Mouse (Mus musculus) testis, postnatal 14 days (tissue): ENCODE data around the gene Mfsd5.

Source experiments
- DNase-seq: peaks from one replicate; pipeline ENCODE4 v3.0.0; 2021; ENCODE audit warnings: low spot score

Mfsd5 gene

DNA sequence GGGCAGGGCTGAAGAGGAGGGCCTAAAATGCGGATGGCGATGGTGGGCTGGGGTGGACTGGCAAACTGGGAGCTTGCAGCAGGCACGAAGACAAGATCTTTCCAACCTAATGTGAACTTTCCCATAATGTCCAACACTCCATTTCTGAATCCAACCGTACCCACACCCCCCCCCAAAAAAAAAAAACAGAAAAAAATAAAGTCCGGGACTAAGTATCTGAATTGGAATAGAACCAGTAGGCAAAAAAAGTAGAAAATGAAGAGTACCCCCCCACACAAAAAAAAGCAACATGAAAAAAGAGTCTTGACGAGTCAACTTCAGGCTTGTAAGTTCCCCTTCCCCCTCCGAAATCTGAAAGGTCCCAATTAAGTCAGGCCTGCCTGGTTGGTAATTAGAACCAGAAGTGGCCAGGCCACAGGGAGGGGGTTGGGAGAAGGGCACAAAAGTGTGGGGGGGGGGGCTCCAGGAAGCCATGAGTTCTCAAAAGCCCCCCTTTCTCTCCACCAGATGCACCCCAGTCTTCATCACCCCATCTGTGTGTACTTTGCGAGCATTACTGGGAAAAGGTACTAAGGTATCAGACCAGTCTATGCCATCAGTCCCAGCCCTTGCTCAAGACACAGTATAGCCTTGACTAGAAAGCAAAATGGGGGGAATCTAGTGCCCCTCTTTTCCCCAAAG, 31.0 kb upstream of the Mfsd5 start:
- DNase-seq: no peak

DNA sequence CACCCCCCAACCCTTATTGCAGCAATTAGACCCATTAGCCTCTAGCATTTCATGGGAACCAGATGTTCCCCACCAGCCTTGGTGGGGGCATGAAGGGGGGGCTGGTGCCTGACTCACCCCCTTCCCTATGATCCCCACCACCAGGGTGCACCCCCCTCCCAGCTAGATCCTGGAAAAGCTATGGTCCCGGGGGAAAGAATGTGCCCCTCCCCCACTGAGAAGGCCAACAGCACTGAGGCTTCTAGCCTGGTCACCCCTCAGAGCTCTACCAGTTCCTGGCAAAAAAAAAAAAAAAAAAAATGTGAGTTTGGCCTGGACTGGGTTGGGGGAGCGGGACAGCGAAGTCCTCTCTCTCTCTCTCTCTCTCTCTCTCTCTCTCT, 30.5 kb upstream of the Mfsd5 start:
- DNase-seq: no peak

DNA sequence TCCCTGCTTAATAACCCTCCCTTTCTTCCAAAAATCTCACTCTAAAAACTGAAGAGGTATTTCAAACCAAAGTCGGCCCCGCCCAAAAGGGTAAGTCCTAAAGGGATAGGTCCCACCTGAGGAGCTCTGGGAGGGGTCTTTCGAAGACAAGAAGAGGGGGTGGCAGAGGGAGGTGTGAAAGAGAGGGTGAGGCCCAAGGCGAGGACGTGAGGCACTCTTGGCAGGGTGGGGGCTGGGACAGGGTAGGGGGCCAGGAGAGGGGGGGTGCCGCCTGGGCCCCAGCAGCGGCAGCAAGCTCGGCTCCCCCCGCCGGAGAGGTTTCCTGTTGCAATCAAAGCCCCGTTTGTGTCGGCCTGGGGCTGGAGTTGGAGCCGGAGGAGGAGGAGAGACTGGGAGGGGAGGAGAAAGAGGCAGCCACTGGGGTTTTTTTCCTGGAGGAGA, 30.0 kb upstream of the Mfsd5 start:
- DNase-seq: no peak

DNA sequence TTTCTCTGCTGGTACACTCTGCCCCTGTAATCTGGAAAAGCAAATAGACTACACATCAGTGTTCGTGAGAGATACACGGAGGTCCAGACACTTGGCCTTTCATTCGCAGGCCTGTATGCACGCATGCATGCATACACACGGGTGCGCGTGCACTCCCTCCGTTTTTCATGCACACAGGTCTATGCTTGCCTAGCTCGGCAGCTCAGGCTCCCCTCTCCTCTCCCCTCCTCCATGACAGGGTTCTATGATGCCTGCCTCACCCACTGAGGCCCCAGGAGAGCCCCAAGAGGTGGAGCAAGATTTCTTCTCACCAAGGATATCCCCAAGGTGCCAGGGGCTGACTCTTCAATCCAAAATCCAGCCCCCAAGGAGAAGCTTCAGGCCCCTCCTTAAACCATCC, 29.3 kb upstream of the Mfsd5 start:
- DNase-seq: no peak

DNA sequence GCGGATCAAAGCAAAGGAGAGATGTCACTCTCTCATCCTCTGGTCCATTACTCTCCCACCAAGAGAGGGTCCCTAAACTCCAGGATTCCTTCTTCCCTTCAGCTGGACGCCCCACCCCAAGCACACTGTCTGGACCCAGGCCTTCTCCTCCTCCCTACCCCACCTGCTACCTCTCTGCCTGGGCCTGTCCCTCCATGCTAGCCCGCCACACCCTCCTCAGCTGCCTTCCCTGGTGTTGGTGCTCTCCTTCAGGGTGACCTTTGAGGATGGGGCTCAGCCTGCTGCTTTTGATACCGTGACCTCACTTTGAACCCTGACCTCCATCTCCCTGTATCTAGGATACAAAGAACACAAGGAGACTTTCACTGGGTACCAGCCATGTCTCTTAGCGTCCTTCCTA, 28.7 kb upstream of the Mfsd5 start:
- no peak for DNase-seq

DNA sequence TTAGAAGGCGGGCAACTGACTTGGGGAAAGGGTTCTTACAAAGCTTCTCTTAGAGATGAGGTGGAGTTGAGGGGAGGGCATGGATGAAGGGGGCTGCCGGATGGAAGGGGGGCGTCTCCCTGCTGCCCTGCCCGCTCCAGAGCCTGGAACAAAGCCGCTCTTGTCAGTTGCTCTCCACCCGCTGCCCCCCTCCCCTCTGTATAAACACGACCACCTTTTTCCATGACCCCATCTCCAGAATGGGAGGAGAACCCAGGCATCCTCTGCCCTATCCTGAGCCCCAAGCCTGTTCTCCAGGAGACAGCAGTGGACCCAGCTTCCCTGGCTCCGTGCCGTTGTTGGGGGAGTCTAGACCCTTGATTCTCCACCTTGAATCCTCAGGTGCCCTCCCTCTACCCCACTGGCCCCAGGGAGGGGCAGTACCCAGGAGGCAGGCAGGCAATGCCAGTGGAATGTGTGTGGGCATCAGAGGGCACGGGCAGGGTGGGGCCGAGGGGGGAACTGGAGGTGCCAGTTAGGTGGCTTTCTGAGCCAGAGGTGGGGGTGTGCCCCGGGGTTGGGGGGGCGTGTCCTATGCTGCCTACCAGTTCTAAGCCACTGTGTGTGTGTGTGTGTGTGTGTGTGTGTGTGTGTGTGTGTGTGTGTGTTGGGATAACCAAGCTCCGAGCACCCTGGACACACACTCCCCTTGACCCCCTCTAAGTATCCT, 23.6 kb upstream of the Mfsd5 start:
- no peak for DNase-seq

GRCm38 (mm10) chr15:102256431-102257201, 22.6 kb upstream of the Mfsd5 start:
- DNase-seq: no peak

- DNase-seq: no peak
Measured at GRCm38 (mm10) chr15:102257202-102258075, 21.8 kb upstream of the Mfsd5 start, which contains the start of gene Rarg. Gene Rarg (minus strand): TSS chr15:102257517.

GRCm38 (mm10) chr15:102258076-102258470, 21.2 kb upstream of the Mfsd5 start:
- no peak for DNase-seq

- DNase-seq: no peak
Measured at GRCm38 (mm10) chr15:102258581-102259253, 20.5 kb upstream of the Mfsd5 start.

DNA sequence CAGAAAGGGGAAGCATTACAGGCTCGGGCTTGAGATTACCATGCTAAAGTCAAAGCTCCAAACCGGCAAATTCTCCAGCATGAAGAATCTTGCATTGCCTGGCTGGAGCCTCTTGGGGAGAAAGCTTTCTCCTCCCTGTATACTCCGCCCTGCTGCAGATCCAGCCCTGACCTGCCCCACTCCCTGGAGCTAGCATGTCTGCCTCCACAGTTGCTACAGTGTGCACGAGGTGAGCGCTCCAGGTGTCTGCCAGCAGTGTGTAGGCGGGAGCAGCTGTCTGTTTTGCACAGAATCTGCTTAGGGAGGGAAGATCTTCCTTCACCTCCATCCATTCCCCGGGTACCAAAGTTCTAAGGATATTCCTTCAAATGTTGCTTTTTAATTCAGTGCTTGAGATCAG, 16.7 kb upstream of the Mfsd5 start:
- peak; percentile 82 for DNase-seq

DNA sequence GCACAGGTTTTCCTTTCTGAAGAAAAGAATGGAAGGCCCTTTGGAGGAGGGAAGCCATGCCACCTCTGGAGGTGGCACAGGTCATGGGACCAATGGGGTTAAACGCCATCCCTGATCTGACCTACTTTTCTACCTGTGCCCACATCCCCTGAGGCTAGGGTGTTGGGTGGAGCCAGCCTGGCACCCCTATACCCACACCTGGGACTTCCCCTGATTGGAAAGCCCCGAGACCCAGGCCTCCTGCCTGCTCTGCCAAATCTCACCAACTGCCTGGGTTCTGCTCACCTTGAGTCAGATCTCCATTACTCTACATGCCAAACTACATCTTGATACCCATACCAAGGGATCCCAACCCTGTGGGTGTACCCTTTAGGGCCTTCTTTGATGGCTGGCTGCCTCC, 16.2 kb upstream of the Mfsd5 start:
- DNase-seq: no peak

DNA sequence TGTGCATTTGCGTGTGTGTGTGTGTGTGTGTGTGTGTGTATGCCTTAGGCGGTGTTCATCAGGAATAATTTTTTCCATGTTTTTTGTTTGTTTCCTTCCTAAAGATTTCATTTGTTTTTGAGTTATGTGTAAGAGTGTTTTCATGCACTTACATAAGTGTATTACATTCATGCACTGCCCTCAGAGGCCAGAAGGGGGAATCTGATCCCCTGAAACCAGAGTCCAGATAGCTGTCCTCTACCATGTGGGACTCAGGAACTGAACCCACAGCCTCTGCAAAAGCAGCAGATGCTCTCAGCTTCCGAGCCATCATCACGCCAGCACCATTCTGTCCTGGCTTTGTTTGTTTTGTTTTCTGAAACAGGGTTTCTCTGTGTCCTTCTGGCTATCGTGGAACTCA, 13.7 kb upstream of the Mfsd5 start:
- no peak for DNase-seq

DNA sequence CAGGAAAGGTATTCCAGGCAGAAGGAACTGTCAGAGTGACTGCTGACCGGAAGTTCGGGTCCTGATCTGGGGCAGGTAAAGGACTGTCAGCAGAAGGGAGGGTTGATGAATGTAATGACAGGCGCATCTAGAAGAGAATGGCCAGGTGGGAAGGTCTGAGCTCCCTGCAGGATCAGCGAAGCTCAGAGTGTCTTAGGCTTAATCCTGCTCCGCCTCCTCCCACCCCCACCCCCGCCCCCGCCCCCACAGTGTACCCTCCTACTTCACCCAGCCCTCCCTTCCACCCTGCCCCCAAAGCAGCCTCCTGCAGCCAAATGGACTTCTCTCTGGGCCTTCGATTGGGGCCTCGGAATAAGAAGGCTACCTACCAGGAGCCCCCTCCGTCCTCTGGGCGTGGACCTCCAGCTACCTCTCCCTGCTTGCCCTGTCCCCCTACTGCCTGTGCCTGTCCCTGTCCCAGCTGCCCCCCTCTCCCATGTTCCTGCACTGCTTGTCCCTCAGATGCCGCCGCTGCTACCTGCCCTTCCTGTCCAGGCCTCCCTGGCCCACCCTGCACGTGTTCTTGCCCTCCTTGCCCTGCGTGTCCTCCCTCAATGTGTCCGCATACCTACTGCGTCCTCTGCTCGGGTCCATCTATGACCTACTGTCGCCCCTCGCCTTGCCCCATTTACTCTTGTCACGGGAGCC, 8.8 kb upstream of the Mfsd5 start, which contains the start of gene Gm9918:
Gene Gm9918 (plus strand): TSS at position 290 of the 687 bp plus-strand sequence.
- DNase-seq: no peak

DNA sequence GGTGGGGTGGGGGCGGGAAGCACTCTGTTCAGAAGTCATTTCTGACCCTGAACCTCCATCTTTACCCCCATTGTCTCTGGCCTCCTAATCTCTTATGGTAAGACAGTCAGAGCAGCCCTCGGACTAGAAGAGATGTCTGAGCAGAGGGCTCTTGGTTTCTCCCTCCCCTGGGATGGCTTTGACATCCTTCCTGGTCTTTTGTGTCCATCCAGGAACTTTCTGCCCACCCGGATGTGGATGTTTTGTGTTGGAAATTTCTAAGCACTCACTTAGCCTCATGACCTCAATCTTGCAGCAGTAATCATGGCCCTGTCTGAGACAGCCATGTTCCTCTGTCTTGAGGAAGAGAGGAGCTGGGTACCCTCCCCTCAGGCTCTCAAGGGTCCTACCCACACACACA, 7.8 kb upstream of the Mfsd5 start:
- no peak for DNase-seq

DNA sequence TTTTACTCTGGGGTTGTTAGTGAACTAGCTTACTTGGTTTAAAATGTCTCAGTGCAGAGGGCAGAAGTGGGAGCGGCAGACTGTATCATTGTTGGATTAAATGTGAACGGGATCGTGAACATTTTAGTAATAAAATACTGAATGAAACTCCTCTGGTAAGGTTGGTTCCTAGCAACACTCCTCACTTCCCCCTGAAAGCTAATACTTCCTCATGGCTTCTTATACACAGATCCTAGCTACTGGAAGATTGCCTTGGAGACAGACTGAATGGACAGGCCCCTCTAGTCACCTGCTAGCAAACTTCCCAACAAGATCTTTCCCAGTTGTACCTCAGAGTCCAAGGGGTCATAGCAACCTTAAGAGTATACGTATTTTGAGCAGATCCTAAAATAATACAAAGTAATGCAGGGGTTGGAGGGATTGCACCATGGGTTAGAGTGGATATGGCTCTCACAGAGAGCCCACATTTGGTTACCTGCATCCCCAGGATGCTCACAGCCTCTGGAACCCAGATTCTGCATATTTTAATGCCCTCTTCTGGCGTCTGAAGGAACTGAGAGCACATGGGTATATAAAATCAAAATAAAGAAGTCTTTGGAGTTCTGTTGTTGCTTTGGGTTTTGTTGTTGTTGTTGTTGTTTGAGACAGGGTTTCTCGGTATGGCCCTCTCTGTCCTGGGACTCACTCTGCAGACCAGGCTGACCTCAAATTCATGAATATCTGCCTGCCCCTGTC, 5.1 kb upstream of the Mfsd5 start:
- DNase-seq: no peak

- DNase-seq: no peak
Measured at GRCm38 (mm10) chr15:102278726-102279091, 545 bp upstream of the Mfsd5 start.

DNA sequence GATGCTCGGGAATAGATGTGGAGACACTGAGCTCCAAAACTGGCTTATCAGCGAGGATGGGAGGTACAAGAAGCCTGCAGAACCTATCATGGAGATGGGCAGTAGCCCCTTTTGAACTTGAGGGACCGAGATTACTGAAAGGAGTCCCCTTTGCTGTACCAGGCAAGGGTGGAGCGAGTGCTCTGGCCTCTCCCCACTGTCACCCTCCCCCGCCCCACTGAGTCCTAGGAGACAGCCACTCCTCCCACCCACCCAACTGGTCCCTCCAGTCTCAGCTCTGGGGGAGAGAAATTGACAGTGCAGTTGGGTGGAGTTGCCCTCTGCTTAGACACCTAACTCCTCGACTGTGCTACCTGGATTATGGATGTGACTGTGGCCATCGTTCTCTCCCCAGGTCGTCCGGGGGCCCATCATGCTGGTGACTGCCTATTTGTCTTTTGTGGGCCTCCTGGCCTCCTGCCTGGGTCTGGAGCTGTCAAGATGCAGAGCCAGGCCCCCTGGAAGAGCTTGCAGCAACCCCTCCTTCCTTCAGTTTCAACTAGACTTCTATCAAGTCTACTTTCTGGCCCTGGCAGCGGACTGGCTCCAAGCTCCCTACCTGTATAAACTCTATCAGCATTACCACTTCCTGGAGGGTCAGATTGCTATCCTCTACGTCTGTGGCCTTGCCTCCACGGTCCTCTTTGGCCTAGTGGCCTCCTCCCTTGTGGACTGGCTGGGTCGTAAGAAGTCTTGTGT, 698 bp downstream of the Mfsd5 start:
- no peak for DNase-seq

GRCm38 (mm10) chr15:102280623-102281022, 1.4 kb downstream of the Mfsd5 start:
- DNase-seq: no peak
